Mouse (Mus musculus): ENCODE measurements around the gene BC030867. TPM values are rescaled to one million over a fixed set of nuclear protein-coding genes. Genes with fewer than 3 reads are reported as not detected.

BC030867 gene
- polyA plus RNA-seq, 1 experiment from 2014 or later = 6.8 TPM

DNA sequence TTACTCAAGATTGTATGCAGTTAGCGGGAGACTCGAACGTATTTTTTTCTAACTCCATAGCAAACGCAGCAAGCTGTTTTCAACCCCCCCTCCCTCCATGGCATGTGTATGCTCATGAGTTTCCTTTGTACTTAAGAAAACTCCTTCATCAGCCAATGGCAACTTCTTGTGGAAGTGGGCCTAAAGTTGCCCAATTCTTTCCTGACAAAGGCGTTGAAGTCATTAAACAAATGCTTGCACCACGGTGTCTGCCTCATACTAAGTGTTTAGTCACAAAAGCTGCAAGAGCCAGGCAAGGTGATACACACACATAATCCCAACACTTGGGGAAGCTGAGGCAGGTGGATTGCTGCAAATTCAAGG, 2.4 kb upstream of the BC030867 start:
- ATAC-seq (no peak), DNase-seq (ENCODE audit: low read depth, low spot score) (no peak)
- in situ Hi-C loops (cut with MboI; ENCODE audit: low pct_unique_long_range_greater_than_20kb) = no loop called here
- POLR2A ChIA-PET = interaction anchor here (1.1 kb wide), 1 partner anchor 75 kb away, joined by 3 read pairs; no protein-coding TSS in a partner anchor
- H3K27me3 ChIP-seq = no peaks in the 10 kb centered on the region
- no peak for TF ChIP-seq CTCF (IDR thresholded peaks at IDR 0.05)
- CTCF ChIA-PET = interaction anchor here (3.1 kb wide), 1 partner anchor 20 kb away, joined by 15 read pairs; no protein-coding TSS in a partner anchor

DNA sequence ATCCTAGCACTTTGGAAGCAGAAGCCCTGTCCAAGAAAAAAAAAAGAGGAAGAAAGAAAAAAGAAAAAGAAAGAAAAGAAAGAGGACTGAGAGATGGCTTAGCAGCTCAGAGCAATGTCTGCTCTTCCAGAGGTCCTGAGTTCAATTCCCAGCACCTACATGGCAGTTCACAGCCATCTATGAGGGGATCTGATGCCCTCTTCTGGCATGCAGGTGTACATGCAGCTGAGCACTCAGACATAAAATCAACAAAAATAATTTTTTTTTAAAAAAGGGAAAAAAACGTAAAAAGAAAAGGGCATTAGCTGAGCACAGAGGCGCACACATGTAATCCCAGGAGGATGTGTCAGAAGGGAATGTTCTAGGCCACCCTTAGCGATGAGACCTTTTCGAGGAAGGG, 1.8 kb upstream of the BC030867 start:
- ATAC-seq (no peak), DNase-seq (ENCODE audit: low read depth, low spot score) (no peak)
- no peaks in the 10 kb centered on the region for H3K27me3 ChIP-seq
- ChIA-PET POLR2A (interaction anchor here (0.7 to 1.1 kb wide), 2 partner anchors 76 to 199 kb away, joined by 3 to 6 read pairs; no protein-coding TSS in a partner anchor), CTCF (interaction anchor here (0.7 to 3.1 kb wide), 3 partner anchors 14 to 29 kb away, joined by 3 to 15 read pairs (median 3); no protein-coding TSS in a partner anchor)
- TF ChIP-seq CTCF (IDR thresholded peaks at IDR 0.05) = peak; percentile 56
- in situ Hi-C loops (cut with MboI; ENCODE audit: low pct_unique_long_range_greater_than_20kb) = no loop called here

DNA sequence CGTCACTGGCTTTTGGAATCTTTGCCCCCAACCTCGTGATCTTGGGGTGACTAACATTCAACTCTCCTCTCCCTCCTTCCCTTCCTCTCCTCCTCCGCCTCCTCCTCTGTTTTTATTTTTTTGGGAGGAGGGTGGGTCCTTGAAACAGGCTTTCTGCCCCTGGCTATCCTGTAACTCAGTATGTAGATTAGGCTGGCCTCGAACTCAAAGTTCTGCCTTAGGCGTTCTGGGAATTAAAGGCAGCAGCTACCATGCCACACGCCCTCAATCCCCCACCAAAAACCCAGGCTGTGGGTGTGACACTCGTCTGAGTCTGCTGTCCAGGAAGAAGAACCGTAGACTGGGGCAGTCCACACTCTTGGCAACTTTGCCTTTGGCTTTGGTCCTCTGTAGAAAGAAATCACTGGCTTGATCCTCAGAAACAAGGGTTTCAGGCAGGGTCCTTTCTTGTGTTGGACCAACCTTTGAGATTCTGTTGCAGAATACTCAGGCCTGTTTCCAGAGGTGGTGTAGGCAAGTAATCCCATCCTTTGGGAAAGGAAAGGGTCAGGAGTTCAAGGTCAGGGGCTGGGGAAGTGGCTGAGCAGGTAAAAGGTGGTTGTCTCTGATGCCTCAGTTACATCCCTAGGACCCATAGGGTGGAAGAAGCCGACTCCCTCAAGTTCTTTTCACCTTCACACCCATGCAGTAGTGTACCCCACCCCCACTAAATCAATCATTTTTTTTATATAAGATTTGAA, 839 bp downstream of the BC030867 start:
- POLR2A ChIA-PET = no interaction called here

DNA sequence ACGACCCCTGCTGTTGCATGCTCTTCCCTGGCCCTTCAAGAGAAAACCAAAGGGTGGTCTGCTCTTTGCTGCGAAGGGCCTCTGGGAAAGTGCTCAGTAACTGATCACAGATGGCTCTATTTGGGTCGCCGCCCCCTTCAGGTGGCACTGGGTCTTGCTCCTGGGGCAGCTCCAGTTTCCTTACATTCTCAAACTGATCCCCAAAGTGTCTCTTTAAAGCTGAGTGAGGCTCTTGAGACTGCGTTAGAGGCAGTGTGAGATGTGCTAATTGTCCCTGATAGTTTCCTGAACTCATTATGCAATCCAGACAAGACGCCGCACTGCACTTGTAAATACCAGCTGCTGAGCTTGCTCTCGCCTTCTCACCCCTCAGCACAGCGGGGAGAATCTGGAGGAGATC, 8.8 kb downstream of the BC030867 start:
- H3K27me3 ChIP-seq = no peaks in the 10 kb centered on the region
- ATAC-seq (no peak), DNase-seq (ENCODE audit: low read depth, low spot score) (no peak)
- ChIA-PET CTCF (interaction anchor here (1.1 to 3.2 kb wide), 4 partner anchors 9 to 28 kb away, joined by 3 to 10 read pairs (median 4); partner anchors contain the start of genes BC030867 and Hdac5), POLR2A (no interaction called here)
- TF ChIP-seq CTCF (IDR thresholded peaks at IDR 0.05) = peak; percentile 58
- in situ Hi-C loops (cut with MboI; ENCODE audit: low pct_unique_long_range_greater_than_20kb) = no loop called here

More for the DNA sequence above, 839 bp downstream of the BC030867 start:
- in situ Hi-C loops (cut with MboI; ENCODE audit: low pct_unique_long_range_greater_than_20kb) = no loop called here
- CTCF ChIA-PET = interaction anchor here (1.2 to 3.1 kb wide), 5 partner anchors 10 to 29 kb away, joined by 3 to 15 read pairs (median 4); partner anchors contain the start of gene Hdac5
- DNase-seq (ENCODE audit: low read depth, low spot score) = no peak
- TF ChIP-seq CTCF (IDR thresholded peaks at IDR 0.05) = no peak
- H3K27me3 ChIP-seq = no peaks in the 10 kb centered on the region
- ATAC-seq = no peak

DNA sequence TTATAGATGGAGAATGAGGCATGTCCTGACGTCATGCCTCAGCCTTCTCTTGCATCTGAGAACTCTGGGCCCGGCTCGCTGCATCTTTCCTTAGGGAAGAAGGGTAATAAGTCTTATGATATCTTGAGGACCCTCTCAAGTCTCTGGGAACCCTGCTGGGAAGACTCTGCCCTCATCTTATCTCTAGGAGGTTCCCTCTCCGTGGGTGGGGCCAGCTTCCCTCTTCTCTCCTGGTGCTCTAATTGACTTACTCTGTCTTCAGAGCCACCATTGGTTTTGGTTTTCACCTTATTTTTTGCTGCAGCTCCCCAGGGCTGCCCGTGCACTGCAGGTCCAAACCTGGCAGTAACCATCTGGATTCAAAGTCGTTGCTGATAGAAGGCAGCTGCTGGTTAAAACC, 9.4 kb downstream of the BC030867 start:
- in situ Hi-C loops (cut with MboI; ENCODE audit: low pct_unique_long_range_greater_than_20kb) = no loop called here
- ChIA-PET CTCF (interaction anchor here (1.1 to 3.2 kb wide), 3 partner anchors 9 to 18 kb away, joined by 4 to 10 read pairs (median 4); partner anchors contain the start of gene BC030867), POLR2A (interaction anchor here (0.6 kb wide), 1 partner anchor 202 kb away, joined by 4 read pairs; no protein-coding TSS in a partner anchor)
- TF ChIP-seq CTCF (IDR thresholded peaks at IDR 0.05) = no peak
- ATAC-seq = no peak
- H3K27me3 ChIP-seq = no peaks in the 10 kb centered on the region
- DNase-seq (ENCODE audit: low read depth, low spot score) = no peak

DNA sequence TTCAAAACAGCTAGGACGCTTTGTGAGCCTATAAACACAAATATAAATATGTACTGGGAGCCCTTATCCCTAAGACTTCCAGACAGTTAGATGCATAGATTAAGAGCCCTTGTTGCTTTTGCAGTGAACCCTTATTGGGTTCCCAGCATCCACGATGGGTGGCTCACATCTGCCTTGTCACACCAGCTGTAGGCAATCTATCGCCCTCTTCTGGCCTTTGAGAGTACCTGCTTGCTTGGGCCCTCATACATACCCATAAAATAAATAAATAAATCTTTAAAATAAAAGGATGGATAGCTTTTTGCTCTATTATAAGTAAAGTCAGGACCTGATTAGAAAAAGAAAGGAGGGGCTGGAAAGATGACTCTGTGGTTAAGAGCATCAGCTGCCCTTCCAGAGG, 9.8 kb downstream of the BC030867 start:
- in situ Hi-C loops (cut with MboI; ENCODE audit: low pct_unique_long_range_greater_than_20kb) = no loop called here
- ChIA-PET POLR2A (interaction anchor here (0.6 kb wide), 1 partner anchor 203 kb away, joined by 4 read pairs; no protein-coding TSS in a partner anchor), CTCF (no interaction called here)
- no peaks in the 10 kb centered on the region for H3K27me3 ChIP-seq
- TF ChIP-seq CTCF (IDR thresholded peaks at IDR 0.05) = peak; percentile 66
- no peak for DNase-seq (ENCODE audit: low read depth, low spot score)
- ATAC-seq = no peak

DNA sequence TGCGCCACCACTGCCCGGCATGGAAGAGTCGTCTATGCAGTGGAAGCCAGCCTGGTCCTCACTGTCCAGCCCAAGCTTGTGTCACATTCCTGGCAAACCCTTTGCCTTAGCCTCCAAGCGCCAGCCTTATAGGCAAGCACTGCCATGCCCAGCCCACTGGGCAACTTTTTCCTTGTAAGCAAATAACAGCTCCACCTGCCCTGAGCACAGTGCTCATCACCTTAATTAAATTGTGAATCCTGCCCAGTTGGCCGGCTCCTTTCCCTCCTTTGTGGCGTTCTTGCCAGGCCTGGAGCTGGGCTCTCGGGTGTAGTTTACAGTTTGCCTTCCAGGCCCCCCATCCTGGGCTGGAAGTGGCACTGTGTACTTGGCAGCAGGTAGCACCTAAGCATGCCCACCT, 14.5 kb downstream of the BC030867 start:
- no peak for TF ChIP-seq CTCF (IDR thresholded peaks at IDR 0.05)
- DNase-seq (ENCODE audit: low read depth, low spot score) (no peak), ATAC-seq (no peak)
- in situ Hi-C loops (cut with MboI; ENCODE audit: low pct_unique_long_range_greater_than_20kb) = no loop called here
- no peaks in the 10 kb centered on the region for H3K27me3 ChIP-seq
- CTCF ChIA-PET = no interaction called here
- POLR2A ChIA-PET = no interaction called here

DNA sequence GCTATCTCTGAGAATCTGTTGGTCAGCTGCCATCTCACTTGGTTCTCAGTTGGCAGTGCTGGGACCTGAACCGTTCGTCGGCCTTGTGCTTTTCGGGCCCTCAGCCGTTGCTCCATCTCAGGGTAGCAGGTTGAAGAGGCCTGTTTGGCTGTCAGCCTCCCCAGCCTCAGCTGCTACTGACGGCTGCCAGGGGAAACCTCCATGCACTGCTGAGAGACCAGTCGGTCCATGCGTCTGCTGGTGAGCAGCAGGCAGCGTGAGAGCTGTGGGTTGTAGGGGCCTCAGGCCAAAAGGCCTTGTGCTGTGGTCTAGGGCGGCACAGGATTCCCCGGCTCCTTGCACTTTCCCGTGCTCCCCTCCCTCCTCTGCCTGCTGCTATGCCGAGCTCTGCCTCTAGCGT, 17.1 kb downstream of the BC030867 start:
- ATAC-seq (no peak), DNase-seq (ENCODE audit: low read depth, low spot score) (no peak)
- in situ Hi-C loops (cut with MboI; ENCODE audit: low pct_unique_long_range_greater_than_20kb) = no loop called here
- ChIA-PET POLR2A (no interaction called here), CTCF (interaction anchor here (2.5 to 3.8 kb wide), 2 partner anchors 9 to 18 kb away, joined by 10 to 15 read pairs; partner anchors contain the start of gene BC030867)
- no peak for TF ChIP-seq CTCF (IDR thresholded peaks at IDR 0.05)
- no peaks in the 10 kb centered on the region for H3K27me3 ChIP-seq

DNA sequence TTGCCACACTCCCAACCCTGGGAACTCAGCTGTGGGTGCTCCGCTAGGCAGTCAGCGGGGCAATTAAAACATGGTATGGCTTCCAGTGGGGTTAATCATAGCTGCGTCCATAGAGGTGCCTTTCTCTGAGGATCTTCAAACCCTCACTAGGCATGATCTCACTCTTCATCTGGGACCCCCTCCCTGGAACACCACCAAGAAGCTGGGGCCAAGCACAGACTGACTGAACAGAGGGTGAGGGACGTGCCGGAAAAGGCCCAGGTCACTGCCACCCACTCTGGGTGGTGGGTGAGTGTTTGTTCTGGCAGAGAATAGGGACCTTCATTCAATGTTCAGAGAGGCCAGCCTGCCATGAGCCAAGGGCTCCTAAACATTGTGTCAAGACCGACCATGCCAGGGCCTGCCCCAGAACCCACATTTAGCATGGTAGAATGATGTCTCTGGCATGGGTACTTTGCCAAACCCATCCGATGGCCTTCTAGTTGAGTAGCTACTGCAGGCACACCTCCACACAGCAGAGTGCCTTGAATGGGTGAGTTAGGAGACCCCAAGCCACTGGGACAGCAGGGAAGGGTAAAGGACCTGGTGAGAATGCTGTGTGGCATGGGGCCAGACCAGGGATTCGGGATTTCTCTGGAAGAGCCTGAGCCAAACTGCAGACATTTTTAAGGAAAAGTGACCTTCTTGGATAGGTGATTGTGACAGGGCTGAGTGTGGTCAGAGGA, 18.1 kb downstream of the BC030867 start:
- ChIA-PET CTCF (interaction anchor here (1.4 to 3.8 kb wide), 6 partner anchors 9 to 198 kb away, joined by 3 to 15 read pairs (median 5); partner anchors contain the start of genes BC030867 and Hdac5), POLR2A (interaction anchor here (0.6 to 1.3 kb wide), 3 partner anchors 13 to 391 kb away, joined by 4 to 8 read pairs (median 7); no protein-coding TSS in a partner anchor)
- DNase-seq (ENCODE audit: low read depth, low spot score) (no peak), ATAC-seq (no peak)
- no peaks in the 10 kb centered on the region for H3K27me3 ChIP-seq
- TF ChIP-seq CTCF (IDR thresholded peaks at IDR 0.05) = no peak
- in situ Hi-C loops (cut with MboI; ENCODE audit: low pct_unique_long_range_greater_than_20kb) = no loop called here

DNA sequence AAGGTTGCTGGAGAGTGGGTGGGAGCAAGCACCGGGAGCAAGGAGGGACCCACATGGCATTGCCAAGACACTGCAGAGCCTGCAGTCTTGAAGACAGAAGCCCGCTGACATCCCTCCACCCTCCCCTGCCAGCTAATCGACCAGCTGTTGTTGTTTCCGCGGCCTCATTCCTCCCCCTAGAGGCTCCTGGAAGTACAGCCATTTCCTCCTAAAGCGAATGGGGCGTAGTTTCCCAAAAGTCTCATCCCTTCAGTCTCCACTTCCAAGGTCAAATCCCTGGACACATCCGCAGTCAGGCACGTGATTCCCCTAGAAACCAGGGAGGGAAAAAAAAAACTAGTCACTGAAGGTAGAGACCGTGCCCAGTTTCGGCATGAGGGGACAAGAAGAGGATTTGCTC, 18.8 kb downstream of the BC030867 start:
- DNase-seq (ENCODE audit: low read depth, low spot score) (no peak), ATAC-seq (no peak)
- in situ Hi-C loops (cut with MboI; ENCODE audit: low pct_unique_long_range_greater_than_20kb) = no loop called here
- peaks cover 1% of the 10 kb centered on the region for H3K27me3 ChIP-seq
- POLR2A ChIA-PET = interaction anchor here (0.6 to 1.3 kb wide), 3 partner anchors 12 to 390 kb away, joined by 4 to 8 read pairs (median 7); no protein-coding TSS in a partner anchor
- TF ChIP-seq CTCF (IDR thresholded peaks at IDR 0.05) = no peak
- CTCF ChIA-PET = interaction anchor here (1.4 to 3.8 kb wide), 6 partner anchors 8 to 198 kb away, joined by 3 to 15 read pairs (median 5); partner anchors contain the start of genes BC030867 and Hdac5
